Mouse (Mus musculus) midbrain, embryonic 16.5 days (tissue): Measurements from ENCODE around the gene Rbm42. TPM values are rescaled to one million over a fixed set of nuclear protein-coding genes. Genes with fewer than 3 reads are reported as not detected.

Experiments
- ATAC-seq: fragments of 200-750 bp; cut with Nextera tagmentation; 2 replicates; pipeline ENCODE4 v1.8.0; 2017; ENCODE audit warnings: moderate TSS enrichment
- H3K27ac ChIP-seq: fragments of 300-500 bp; sonication (generic); 2 replicates; pipeline ENCODE4 v1.5.1; 2014; ENCODE audit warnings: mild to moderate bottlenecking, low read length, mixed read lengths
- H3K27me3 ChIP-seq: fragments of 300-500 bp; sonication (generic); 2 replicates; pipeline ENCODE4 v1.6.1; 2014; ENCODE audit warnings: low read depth, low read length, mixed read lengths; ENCODE audit not compliant: control insufficient read depth, insufficient read depth
- H3K36me3 ChIP-seq: fragments of 300-500 bp; sonication (generic); 2 replicates; pipeline ENCODE4 v1.6.1; 2014; ENCODE audit warnings: mild to moderate bottlenecking, low read length, moderate library complexity, mixed read lengths; ENCODE audit not compliant: control insufficient read depth, insufficient read depth
- H3K4me1 ChIP-seq: fragments of 300-500 bp; sonication (generic); 2 replicates; pipeline ENCODE4 v1.6.1; 2014; ENCODE audit warnings: mild to moderate bottlenecking, low read length, mixed read lengths; ENCODE audit not compliant: control insufficient read depth, insufficient read depth
- H3K4me2 ChIP-seq: fragments of 300-500 bp; sonication (generic); 2 replicates; pipeline ENCODE4 v1.6.1; 2014; ENCODE audit warnings: mild to moderate bottlenecking, low read length, mixed read lengths
- H3K4me3 ChIP-seq: fragments of 300-500 bp; sonication (generic); 2 replicates; pipeline ENCODE4 v1.5.1; 2014; ENCODE audit warnings: low read depth, mild to moderate bottlenecking, low read length, moderate library complexity, mixed read lengths
- H3K9ac ChIP-seq: fragments of 300-500 bp; sonication (generic); 2 replicates; pipeline ENCODE4 v1.6.1; 2014; ENCODE audit warnings: low read depth, low read length, mixed read lengths
- H3K9me3 ChIP-seq: fragments of 300-500 bp; sonication (generic); replicated peaks from 2 replicates; pipeline ENCODE4 v1.6.1; 2014; ENCODE audit warnings: mild to moderate bottlenecking, low read length, mixed read lengths; ENCODE audit not compliant: control insufficient read depth, poor library complexity, severe bottlenecking
- WGBS: fragments of 180-500 bp; shearing (Covaris S2); extraction: QIAGEN DNeasy Blood & Tissue Kit; methylation state at CpG from one replicate; pipeline ENCODE4 v1.1.7; 2014; 5-methylcytosine and 5-hydroxymethylcytosine counted together
- polyA plus RNA-seq: library from polyadenylated mRNA; unstranded; fragments of >200 nt; fragmentation: Nextera tagmentation; extraction: Ambion mirVana; gene quantifications from 2 replicates; pipeline ENCODE4 v1.2.1, GENCODE M21; 2015

Gene Rbm42
- polyA plus RNA-seq, 1 experiment from 2014 or later, result 127 TPM

GRCm38 (mm10) chr7:30665321-30665720 is 15.2 kb upstream of the Rbm42 start:
- Histone ChIP-seq H3K36me3 (peaks cover 4% of the 10 kb centered on the region; the same call in 1 of the 2 replicates), H3K9ac (peak overlapping the region; percentile 73), H3K27me3 (peaks cover 2% of the 10 kb centered on the region), H3K27ac (peak overlapping the region; percentile 87), H3K4me3 (peak overlapping the region; percentile 62), H3K4me1 (peaks cover 9% of the 10 kb centered on the region), H3K4me2 (peak overlapping the region; percentile 90), H3K9me3 (no peaks in the 10 kb centered on the region)
- WGBS, result 5% methylated on average over 11 of the region's 11 CpGs
- ATAC-seq, result peak; percentile 59

GRCm38 (mm10) chr7:30664529-30665200 is 14.5 kb upstream of the Rbm42 start, which contains the start of gene Haus5:
Gene Haus5 (minus strand): TSS chr7:30664994.
- peak; percentile 98 for ATAC-seq
- WGBS, result under 1% methylated on average over 34 of the region's 34 CpGs

GRCm38 (mm10) chr7:30639083-30639482 is 11.0 kb downstream of the Rbm42 start:
- H3K9ac ChIP-seq, result no peak overlapping the region
- peaks cover 32% of the 10 kb centered on the region for H3K36me3 ChIP-seq
- H3K4me1 ChIP-seq, result 0 out of 2 replicates have a peak, but pooled peaks cover 3% of the 10 kb centered on the region
- ATAC-seq, result no peak
- WGBS, result 31% methylated on average over 4 of the region's 4 CpGs
- H3K27ac ChIP-seq, result no peak overlapping the region
- H3K4me3 ChIP-seq, result no peak overlapping the region
- peaks cover 25% of the 10 kb centered on the region for H3K27me3 ChIP-seq
- no peak overlapping the region for H3K4me2 ChIP-seq
- H3K9me3 ChIP-seq, result no peaks in the 10 kb centered on the region

More at GRCm38 (mm10) chr7:30664529-30665200, 14.5 kb upstream of the Rbm42 start, which contains the start of gene Haus5:
- H3K9me3 ChIP-seq, result no peaks in the 10 kb centered on the region
- H3K4me1 ChIP-seq, result peaks cover 9% of the 10 kb centered on the region
- peaks cover 2% of the 10 kb centered on the region for H3K27me3 ChIP-seq
- peak within 1 kb of the TSS; percentile 62 for H3K4me3 ChIP-seq
- H3K9ac ChIP-seq, result peak within 1 kb of the TSS; percentile 73
- peak within 1 kb of the TSS; percentile 87 for H3K27ac ChIP-seq
- peak within 1 kb of the TSS; percentile 90 for H3K4me2 ChIP-seq
- H3K36me3 ChIP-seq, result peaks cover 4% of the 10 kb centered on the region; the same call in 1 of the 2 replicates

GRCm38 (mm10) chr7:30636395-30636794 is 13.7 kb downstream of the Rbm42 start:
- H3K4me2 ChIP-seq, result no peak overlapping the region
- 0 out of 2 replicates have a peak, but pooled peaks cover 3% of the 10 kb centered on the region for H3K4me1 ChIP-seq
- H3K9me3 ChIP-seq, result no peaks in the 10 kb centered on the region
- 32% methylated on average over 11 of the region's 11 CpGs for WGBS
- no peak overlapping the region for H3K9ac ChIP-seq
- H3K36me3 ChIP-seq, result peaks cover 7% of the 10 kb centered on the region; the same call in 1 of the 2 replicates
- peaks cover 50% of the 10 kb centered on the region for H3K27me3 ChIP-seq
- no peak overlapping the region for H3K4me3 ChIP-seq
- ATAC-seq, result no peak
- no peak overlapping the region for H3K27ac ChIP-seq

- Histone ChIP-seq H3K27me3 (peaks cover 55% of the 10 kb centered on the region), H3K4me1 (0 out of 2 replicates have a peak, but pooled peaks cover 3% of the 10 kb centered on the region), H3K9me3 (no peaks in the 10 kb centered on the region), H3K27ac (no peak within 1 kb of the TSS), H3K4me3 (no peak within 1 kb of the TSS), H3K9ac (no peak within 1 kb of the TSS), H3K36me3 (peaks cover 3% of the 10 kb centered on the region; the same call in 1 of the 2 replicates), H3K4me2 (0 out of 2 replicates have a peak within 1 kb of the TSS, but pooled peaks have one; percentile 17)
- ATAC-seq, result no peak
- 4% methylated on average over 5 of the region's 5 CpGs for WGBS
Observed at GRCm38 (mm10) chr7:30635752-30636151, 14.4 kb downstream of the Rbm42 start, which contains the start of gene Etv2. Gene Etv2 (minus strand): TSS chr7:30635852.

- Histone ChIP-seq H3K36me3 (no peaks in the 10 kb centered on the region), H3K27me3 (peaks cover 59% of the 10 kb centered on the region), H3K27ac (no peak overlapping the region), H3K4me3 (no peak overlapping the region), H3K4me2 (0 out of 2 replicates have a peak overlapping the region, but pooled peaks have one; percentile 17), H3K4me1 (0 out of 2 replicates have a peak, but pooled peaks cover 3% of the 10 kb centered on the region), H3K9me3 (no peaks in the 10 kb centered on the region), H3K9ac (no peak overlapping the region)
- ATAC-seq, result no peak; the same call in 1 of the 2 replicates
- WGBS, result under 1% methylated on average over 20 of the region's 20 CpGs
Observed at GRCm38 (mm10) chr7:30634621-30635020, 15.5 kb downstream of the Rbm42 start.

- H3K27ac ChIP-seq, result no peak overlapping the region
- H3K4me1 ChIP-seq, result 0 out of 2 replicates have a peak, but pooled peaks cover 3% of the 10 kb centered on the region
- peaks cover 62% of the 10 kb centered on the region for H3K27me3 ChIP-seq
- WGBS, result 4% methylated on average over 27 of the region's 27 CpGs
- H3K9ac ChIP-seq, result no peak overlapping the region
- no peaks in the 10 kb centered on the region for H3K36me3 ChIP-seq
- ATAC-seq, result no peak
- H3K9me3 ChIP-seq, result no peaks in the 10 kb centered on the region
- H3K4me2 ChIP-seq, result no peak overlapping the region
- H3K4me3 ChIP-seq, result no peak overlapping the region
Observed at GRCm38 (mm10) chr7:30633762-30634412, 16.2 kb downstream of the Rbm42 start.

- H3K4me2 ChIP-seq, result no peak overlapping the region
- H3K9me3 ChIP-seq, result no peaks in the 10 kb centered on the region
- peaks cover 36% of the 10 kb centered on the region for H3K27me3 ChIP-seq
- 0 out of 2 replicates have a peak, but pooled peaks cover 3% of the 10 kb centered on the region for H3K36me3 ChIP-seq
- no peak overlapping the region for H3K27ac ChIP-seq
- H3K4me3 ChIP-seq, result no peak overlapping the region
- ATAC-seq, result no peak
- no peak overlapping the region for H3K9ac ChIP-seq
- peaks cover 9% of the 10 kb centered on the region for H3K4me1 ChIP-seq
Observed at GRCm38 (mm10) chr7:30629013-30629412, 21.1 kb downstream of the Rbm42 start.
